Mouse (Mus musculus): ENCODE measurements around the gene Fam20a.
A peak's percentile ranks its signal among the peaks of the same experiment; 100 is the strongest.

The Fam20a gene

DNA sequence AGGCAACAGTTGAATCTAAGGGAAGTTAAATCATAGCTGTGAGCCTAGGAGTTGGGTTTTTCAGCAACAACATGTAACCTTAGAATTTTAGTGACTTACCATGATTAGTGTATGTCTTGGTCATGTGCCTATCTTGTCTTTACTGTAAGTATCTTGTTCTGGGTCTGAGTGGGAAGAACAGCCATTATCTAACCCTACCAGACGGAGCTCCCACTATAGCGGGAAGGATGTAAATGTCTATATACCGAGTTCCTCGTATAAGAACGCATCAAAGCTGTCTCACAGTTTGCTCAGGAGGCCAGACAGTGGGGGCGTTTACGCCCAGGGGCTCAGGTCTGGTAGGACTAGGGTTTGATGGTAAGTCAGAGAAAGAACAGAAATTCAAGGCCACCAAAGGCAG is 65.8 kb downstream of the Fam20a start:
- no peak for DNase-seq (ENCODE audit: low read depth, low spot score)

DNA sequence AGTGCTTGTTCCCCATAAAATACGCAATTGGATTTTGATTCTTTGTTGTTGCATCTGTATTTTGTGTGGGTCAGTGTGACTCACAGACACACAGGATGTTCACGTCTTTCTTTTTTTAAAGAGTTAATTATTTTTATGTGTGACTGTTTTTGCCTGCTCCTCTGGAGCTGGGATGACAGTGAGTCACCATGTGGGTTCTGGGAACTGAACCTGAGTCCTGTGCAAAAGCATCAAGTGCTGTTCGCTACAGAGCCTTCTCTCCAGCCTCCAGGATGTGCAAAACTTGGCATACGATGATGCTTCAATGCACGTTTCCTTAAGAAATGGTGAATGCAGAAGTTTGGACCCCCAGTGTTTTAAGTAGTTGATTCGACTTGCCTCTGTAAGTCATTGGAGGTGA is 67.5 kb downstream of the Fam20a start:
- no peak for DNase-seq (ENCODE audit: low read depth, low spot score)

DNA sequence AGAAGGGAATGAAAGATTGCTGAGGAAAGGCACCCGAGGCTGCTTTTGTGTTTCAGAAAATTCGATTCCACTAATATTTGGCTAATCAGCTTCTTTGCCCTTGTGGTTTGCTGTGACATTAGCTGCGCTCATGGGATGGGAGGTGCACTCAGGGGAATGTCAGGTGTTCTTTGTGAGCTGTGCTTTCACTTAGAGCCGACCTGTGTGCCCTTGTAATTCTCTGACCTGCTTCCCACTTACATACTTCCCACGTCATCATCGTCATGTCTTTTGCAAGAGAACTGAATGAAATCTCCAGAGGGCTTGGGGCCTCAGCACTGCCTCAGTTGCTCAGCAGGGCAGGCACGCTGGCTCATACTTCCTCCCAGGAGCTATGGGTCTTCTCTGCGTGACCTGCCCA is 68.9 kb downstream of the Fam20a start:
- no peak for DNase-seq (ENCODE audit: low read depth, low spot score)

DNA sequence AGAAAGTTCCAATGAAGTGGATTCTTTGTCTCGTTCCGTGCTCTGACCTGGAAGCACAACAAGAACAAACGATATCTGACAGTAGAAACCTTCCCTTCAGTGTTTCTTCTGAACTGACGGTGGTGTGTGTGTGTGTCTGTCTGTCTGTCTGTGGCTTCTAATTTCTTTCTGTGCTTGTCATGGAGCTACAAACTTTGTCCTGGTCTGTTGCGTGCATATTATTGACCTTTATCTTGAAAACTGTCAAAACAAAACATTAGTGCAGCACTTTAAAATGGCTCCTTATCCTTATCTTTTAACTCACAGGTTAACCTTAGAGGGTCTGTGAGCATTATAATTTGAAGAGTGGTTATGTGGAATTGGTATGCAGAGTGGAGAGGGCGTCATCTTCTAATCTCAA is 69.6 kb downstream of the Fam20a start:
- DNase-seq (ENCODE audit: low read depth, low spot score) = no peak

DNA sequence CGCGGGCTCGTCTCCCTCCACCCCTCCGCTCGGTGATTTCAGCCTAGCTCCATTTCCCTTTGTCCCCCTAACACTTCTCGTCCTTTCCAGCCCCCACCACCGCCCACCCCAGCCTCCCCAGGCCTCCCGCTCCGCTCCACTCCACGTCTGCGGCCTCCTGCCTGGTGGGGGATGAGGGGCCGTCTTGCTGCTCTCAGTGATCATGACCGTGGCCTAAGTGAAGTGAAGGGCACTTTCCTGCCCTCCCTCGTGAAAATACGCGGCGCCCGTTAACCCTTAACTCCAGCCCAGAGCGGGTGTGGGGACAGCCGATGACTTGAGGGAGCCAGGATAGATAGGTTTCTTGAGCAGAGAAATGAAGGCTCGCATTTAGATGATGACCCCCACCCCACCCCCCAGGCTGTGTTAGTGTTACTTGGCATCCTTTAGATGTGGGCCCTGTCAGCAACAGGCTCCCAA is 70.5 kb downstream of the Fam20a start:
- peak; percentile 35 for DNase-seq (ENCODE audit: low read depth, low spot score)

DNA sequence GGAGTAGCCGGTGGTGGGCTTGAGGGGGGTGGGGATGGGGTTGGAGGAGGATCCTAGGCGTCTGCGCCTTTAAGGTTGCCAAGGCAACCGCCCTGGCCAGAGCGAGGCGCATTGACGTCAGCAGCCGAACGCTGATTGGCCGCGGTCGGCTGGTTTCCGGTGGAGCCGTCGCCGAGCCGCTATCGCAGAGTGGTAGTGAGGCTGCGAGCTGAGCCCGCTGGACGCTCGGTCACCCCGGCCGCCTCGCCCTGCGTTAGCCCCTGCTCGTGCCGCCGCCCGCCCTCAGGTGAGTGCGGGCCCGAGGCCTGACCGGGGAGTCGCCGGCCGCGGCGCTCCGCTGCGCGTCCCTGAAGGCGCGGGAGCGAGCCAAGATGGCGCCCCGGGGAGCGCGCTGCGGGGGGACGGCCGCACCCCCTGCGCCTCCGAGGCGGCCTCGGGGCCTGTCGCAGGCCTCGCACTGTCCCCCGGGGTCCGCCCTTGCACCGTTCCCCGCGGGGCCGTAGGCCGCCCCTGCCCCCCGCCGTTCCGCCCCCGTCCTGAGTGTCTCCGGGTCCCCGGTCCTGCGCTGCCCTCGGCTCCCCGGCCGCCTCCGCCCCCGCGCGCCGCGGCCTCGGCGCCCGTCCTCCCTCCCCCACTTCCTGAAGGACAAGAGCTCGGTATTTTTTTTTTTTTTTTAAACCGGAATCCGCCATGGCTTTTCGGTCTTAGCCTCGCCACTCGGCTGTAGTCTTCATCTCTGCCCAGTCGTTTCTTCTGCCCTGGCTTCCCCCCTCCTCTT is 71.1 kb downstream of the Fam20a start:
- DNase-seq (ENCODE audit: low read depth, low spot score) = peak; percentile 94

DNA sequence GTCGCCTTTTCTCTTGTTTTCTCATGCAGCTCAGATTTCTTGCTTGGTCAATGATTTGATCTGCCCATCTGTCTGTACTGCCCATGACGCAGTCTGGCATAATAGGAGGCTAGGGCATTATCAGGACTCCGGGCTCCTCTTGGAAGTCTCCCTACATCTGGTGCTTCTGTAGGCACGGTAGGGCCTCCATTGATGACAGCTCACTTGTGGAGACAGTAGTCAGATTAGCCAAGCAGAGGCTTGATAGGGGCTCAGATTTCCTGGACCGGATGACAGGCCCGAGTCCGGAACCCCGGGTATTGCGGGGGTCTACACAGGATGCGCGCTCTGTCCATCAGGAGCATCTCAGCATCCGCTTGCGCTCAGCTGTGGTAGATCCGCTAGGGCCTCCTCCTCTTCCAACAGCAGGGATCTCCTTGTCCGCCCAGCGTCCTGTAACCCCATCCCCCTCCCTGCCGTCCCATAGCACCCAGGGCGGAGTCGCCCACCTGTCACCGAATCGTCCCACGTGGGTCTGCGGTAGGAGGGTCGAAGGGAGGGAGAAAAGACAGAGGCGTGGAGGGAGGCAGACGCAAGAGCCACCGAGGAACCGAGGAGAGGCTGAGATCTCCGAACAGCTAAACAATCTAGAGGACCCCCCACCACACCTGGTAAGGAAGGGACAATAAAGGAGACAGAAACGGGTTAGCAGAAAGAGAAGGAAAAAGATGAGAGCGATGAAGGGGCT is 71.9 kb downstream of the Fam20a start:
- DNase-seq (ENCODE audit: low read depth, low spot score) = peak; percentile 84

DNA sequence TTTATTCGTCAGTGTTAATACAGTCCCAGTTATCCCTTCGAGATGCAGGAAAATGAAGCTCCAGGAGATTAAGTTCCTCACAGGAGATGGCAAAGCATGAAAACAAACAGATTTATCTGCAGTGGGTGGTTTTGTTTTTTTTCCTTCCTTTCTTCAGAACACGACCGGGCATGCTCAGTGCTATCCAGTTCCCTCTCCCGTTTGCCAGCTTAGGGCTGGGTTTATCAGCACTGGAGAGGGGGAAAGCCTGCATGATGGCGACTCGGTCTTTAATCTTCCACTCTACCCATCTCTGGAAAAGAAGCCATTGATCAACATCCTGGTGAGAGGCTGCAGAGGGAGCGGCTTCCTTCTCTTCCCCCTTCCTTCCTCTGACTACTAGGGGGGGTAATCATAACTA is 72.9 kb downstream of the Fam20a start, which contains the start of gene Prkar1a:
Gene Prkar1a, plus strand, starts transcription at position 200 of the 400 bp plus-strand sequence.
- DNase-seq (ENCODE audit: low read depth, low spot score) = no peak

DNA sequence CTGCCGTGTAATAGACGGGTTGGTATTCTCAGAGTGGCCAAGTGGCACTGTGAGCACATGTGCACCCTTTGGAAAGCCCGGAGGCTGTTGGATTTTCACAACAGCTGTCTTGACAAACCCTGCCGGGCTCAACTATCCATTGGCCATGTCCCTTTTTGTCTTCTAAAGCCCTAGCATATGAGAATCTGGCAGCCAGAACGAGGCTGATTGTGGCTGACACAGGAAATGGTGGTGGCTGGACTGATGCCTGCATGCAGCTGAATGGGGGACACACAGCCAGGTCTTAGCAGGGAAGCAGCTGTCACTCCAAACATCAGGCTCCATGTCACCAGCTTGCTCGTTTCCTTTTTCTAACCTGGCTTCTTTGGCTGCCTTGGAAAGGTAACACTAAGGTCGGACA is 73.6 kb downstream of the Fam20a start:
- no peak for DNase-seq (ENCODE audit: low read depth, low spot score)

DNA sequence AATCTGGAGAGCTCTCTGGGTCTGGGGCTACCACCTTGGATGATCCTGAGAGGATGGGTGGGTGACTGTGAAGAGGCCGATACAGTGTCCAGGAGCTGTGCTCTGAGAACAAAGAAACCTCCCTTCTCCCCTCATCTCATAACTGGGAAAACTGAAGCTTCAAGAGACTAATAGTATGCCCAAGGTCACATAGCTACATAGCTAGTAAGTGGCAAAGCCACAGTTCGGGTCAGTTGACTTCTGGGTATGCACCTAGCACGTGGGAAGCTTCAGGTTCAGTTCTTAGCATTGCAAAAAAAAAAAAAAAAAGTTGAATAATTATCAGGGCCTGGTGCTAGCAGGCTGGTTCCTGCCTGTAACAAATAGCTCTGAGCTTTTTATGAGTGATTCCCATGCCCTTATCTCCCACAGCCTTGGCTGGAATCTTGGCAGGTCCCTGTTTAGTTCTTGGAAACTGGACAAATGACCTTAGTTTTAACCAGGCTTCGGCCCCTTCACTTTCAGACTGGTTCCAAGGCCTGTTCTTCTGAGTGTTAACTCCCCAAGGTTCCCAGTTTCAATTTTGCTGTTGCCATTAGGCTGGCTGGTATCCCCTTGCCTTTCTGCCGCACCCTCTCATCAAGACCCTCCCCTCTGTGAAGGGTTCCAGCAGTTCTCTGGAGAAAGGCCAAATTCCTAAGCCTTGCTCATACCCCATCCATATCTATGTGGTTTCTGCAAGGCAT is 80.4 kb downstream of the Fam20a start:
- DNase-seq (ENCODE audit: low read depth, low spot score) = no peak

DNA sequence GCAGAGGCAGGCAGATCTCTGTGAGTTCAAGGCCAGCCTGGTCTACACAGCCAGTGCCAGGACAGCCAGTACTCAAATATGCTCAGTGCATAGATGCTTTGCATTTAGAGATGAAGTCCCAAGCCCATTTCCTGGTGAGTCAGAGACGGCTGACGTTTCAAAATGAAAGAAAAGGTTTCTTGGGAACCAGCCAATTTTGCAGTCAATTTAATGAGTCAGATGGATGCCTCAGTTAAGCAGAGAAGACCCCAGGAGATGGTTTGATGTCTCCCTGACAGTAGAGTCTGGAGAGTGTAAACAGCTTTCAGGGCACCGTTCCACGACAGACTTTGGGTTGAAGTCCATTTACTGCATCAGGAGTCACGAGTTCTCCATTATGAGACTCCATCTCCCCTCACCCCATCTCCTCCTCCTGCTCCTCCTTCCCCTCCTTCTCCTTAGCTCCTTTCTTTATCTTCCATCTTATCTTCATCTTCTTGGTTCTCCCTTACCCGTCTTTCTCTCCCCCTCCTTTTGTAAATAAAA is 86.1 kb downstream of the Fam20a start:
- DNase-seq (ENCODE audit: low read depth, low spot score) = no peak

DNA sequence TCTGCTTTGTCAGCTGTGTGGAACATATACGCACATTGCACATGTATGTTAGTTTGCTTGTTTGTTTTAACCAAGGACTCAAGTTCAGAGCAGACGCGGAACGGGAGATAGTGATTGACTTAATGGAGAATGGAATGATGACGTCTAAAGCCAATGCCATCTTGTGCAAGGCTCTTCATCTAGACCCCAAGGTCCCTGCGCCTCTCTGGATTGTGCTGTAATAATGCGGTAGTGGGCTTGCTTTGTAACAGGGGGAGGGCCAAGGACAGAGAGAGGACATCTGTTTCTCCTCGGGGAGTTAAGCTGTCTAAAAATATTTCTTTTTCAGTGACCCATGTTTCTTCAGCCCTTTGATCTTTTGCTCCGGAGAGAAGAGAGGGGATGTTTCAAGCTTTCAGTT is 87.2 kb downstream of the Fam20a start:
- DNase-seq (ENCODE audit: low read depth, low spot score) = no peak

DNA sequence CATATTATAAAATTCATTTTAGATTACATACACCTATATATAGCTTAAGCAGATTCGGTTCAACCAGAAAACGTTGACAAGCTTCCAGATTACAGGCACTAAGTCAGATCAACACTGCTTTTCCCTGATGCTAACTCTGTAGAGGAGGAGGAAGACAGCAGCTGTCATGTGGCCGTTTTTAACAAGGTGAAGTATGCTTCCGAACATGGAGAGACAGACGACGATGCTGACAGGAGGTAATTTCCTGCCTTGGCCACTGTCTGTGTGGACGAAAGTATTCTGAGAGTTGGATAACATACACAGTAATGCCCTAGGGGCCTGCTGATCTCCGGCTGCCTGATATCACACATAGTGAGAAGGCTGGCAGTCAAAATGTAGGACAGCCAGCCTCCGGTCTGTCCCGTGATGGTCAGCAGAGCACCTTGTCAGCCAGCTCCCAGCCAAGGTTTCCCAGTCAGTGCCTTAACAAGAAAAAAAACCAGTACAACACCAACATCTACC is 93.0 kb downstream of the Fam20a start:
- no peak for DNase-seq (ENCODE audit: low read depth, low spot score)

DNA sequence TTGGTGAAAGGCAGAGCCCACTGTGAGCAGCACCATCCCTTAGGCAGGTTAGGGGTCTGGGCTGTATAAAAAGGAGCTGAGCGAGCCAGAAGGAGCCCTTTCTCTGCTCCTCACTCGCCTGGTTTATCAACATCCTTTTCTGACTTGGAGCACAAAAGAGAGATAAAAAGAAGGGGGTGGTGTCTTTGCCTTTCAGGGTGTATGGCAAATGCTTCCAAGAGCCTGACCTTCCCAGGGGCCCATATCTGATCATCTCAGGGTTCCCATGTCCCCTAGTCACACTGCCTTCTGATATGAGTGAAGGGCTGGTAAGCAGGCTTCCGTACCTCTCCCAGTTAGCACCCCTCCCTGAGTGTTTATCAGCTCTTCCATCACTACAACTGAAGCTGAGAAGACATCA is 94.0 kb downstream of the Fam20a start:
- DNase-seq (ENCODE audit: low read depth, low spot score) = no peak

DNA sequence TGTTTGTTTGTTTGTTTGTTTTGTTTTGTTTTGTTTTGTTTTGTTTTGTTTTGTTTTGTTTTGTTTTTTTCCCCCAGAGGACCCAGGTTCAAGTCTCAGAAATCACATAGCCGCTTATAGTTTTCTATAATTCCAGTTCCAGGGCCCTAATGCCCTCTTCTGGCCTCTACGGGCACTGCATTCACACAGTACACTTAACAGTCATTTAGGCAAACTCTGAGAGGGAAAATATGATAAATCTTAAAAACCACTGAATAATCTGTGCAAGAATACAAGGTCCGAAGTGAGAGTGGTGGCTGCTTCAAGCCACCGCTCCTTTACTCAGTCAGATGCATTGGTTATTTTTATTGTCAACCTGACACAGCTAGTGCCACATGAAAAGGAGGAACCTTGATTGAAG is 94.4 kb downstream of the Fam20a start:
- DNase-seq (ENCODE audit: low read depth, low spot score) = peak; percentile 31

DNA sequence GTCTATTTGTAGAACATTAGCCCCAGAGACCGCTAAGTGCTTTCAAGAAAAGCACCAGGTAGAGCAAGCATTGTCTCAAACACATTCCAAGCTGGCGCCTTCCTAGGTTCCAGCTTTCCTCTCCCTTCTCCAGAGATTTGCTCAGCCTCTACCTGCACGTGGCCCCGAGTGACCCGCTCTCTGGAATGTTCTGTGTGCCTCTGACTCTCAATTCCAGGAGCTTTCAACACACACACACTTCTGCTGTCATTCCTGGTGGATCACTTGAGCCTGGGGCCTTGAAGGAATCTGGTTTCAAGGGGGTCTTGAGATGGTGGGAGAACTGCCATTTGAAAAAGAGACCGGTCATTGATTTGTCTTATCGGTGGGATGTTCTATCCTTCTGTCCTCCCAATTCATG is 98.8 kb downstream of the Fam20a start:
- DNase-seq (ENCODE audit: low read depth, low spot score) = no peak

DNA sequence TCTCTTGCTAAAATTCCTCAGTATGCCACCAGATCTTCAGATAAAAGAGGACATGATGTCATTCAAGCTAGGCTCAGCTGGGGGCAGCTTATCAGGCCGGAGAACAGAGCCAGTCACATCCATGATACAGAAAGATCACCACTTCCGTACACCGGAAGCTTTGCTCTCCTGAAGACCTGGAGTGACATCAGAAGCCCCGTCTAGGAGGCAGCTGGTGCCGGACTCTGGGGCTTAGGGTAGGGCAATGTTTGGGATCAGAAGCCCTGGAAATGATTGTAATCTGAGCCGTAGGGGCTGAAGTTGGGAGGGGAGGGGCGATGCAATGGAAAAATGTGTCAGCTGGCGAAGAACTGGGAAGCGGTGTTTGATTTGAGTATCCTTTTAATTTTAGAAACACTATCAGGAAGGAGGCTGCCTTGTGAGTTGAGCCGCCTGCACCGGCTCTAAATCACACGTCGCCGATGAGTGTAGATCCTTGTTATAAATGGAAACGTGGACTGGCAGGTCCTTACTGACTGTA is 99.5 kb downstream of the Fam20a start:
- peak; percentile 33 for DNase-seq (ENCODE audit: low read depth, low spot score)

DNA sequence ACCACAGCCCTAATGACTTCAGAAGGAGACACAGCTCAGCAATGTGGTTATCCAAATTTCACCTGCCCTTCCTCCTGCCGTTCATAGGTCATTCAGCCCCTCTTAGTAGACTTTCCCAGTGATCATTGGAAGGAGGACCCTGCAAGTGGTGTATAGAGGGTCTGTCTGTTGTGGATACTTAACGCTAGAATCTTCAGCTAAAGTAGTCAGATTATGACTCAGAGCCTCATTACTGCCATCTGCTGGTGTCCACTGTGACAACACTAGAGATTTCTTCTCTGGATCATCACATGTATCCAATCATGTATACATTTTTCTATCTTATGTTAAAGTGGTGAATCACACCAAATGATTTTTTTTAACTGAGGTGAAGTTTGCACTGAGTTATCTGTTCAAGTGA is 100.9 kb downstream of the Fam20a start:
- peak; percentile 62 for DNase-seq (ENCODE audit: low read depth, low spot score)

DNA sequence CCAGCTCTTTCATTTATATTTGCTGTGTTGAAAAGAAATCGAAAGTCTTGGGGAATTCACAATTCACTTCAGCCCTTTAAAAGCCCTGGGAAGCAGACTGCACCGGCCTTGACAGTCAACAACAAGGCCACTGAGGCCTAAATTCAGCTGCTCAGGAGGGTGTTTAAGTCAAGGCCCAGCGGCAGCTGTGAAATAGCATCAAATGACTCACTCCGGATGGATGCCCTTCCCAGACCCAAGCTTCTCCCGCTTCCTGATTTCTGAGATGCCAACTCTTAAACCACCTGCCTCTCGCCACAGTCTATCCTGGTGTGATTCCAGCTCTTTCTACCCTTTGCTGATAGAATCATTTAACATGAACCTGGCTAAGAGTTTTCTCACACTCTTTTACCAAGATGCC is 101.7 kb downstream of the Fam20a start:
- no peak for DNase-seq (ENCODE audit: low read depth, low spot score)

Measured in ZHBTc4 (cell line).